Mouse (Mus musculus) c-Kit-positive CD71-positive TER-119-negative erythroid progenitor cells, embryonic 14.5 days (primary cell): Measurements from ENCODE around the gene Zbtb4.

Source experiments
- DNase-seq: peaks from one replicate; pipeline ENCODE4 v3.0.0-alpha.2; 2013; ENCODE audit warnings: low read depth

Gene Zbtb4

GRCm38 (mm10) chr11:69763551-69763950 is 2.2 kb upstream of the Zbtb4 start:
- DNase-seq: no peak

GRCm38 (mm10) chr11:69766126-69766609 is 456 bp downstream of the Zbtb4 start:
- DNase-seq: peak; percentile 45

GRCm38 (mm10) chr11:69766872-69767624 is 1.3 kb downstream of the Zbtb4 start:
- DNase-seq: no peak

GRCm38 (mm10) chr11:69767625-69767909 is 1.9 kb downstream of the Zbtb4 start:
- DNase-seq: no peak

- DNase-seq: no peak
These were observed 9.2 kb downstream of the Zbtb4 start for GRCm38 (mm10) chr11:69774961-69775360.

- no peak for DNase-seq
These were observed 10.0 kb downstream of the Zbtb4 start for GRCm38 (mm10) chr11:69775716-69776115.

GRCm38 (mm10) chr11:69776488-69776887 is 10.8 kb downstream of the Zbtb4 start:
- no peak for DNase-seq

GRCm38 (mm10) chr11:69777504-69778257 is 12.0 kb downstream of the Zbtb4 start:
- no peak for DNase-seq

- DNase-seq: no peak
These were observed 12.7 kb downstream of the Zbtb4 start for GRCm38 (mm10) chr11:69778258-69778982.

- DNase-seq: no peak
These were observed 13.3 kb downstream of the Zbtb4 start for GRCm38 (mm10) chr11:69778985-69779384.

GRCm38 (mm10) chr11:69781828-69782227 is 16.1 kb downstream of the Zbtb4 start:
- DNase-seq: no peak

- peak; percentile 72 for DNase-seq
These were observed 19.1 kb downstream of the Zbtb4 start for GRCm38 (mm10) chr11:69784793-69785272.

GRCm38 (mm10) chr11:69787306-69787705 is 21.6 kb downstream of the Zbtb4 start:
- DNase-seq: no peak

GRCm38 (mm10) chr11:69789431-69789830 is 23.7 kb downstream of the Zbtb4 start:
- DNase-seq: no peak

- DNase-seq: no peak
These were observed 25.7 kb downstream of the Zbtb4 start for GRCm38 (mm10) chr11:69791420-69791819.

GRCm38 (mm10) chr11:69793429-69793828 is 27.7 kb downstream of the Zbtb4 start:
- no peak for DNase-seq

- peak; percentile 96 for DNase-seq
These were observed 29.7 kb downstream of the Zbtb4 start, which contains the start of gene Chrnb1 for GRCm38 (mm10) chr11:69795168-69795982. Gene Chrnb1 (minus strand): TSS chr11:69795943.

- no peak for DNase-seq
These were observed 30.3 kb downstream of the Zbtb4 start for GRCm38 (mm10) chr11:69795983-69796435.

GRCm38 (mm10) chr11:69797924-69798323 is 32.2 kb downstream of the Zbtb4 start:
- DNase-seq: no peak

GRCm38 (mm10) chr11:69799394-69800137 is 33.9 kb downstream of the Zbtb4 start:
- no peak for DNase-seq

GRCm38 (mm10) chr11:69800138-69800391 is 34.4 kb downstream of the Zbtb4 start:
- no peak for DNase-seq
